ENCODE assay signal across 10 mouse cellular contexts in genomic region chr12:80063402-80064150, GRCm38 (mm10). TPM values are rescaled to one million over a fixed set of nuclear protein-coding genes. Genes with fewer than 3 reads are reported as not detected.
DNase-seq lines count a peak whose midpoint lies in the region; ATAC-seq and TF ChIP-seq lines count a peak whose summit lies in the region.
"Had no signal": no experiment of that assay in that cellular context is flagged by ENCODE, and none has a peak within 500 bp of the region (broad histone marks: within the 10 kb centered on the region; RNA-seq: fewer than 3 reads in every experiment).

No protein-coding gene starts in this region.

- H3K9me3 ChIP-seq in kidney, embryonic 15.5 days (replicated peaks): no peaks in the 10 kb centered on the region
- no peaks in the 10 kb centered on the region for H3K9me3 ChIP-seq in hindbrain, embryonic 10.5 days
- no peaks in the 10 kb centered on the region for H3K9me3 ChIP-seq in midbrain, embryonic 13.5 days
- H3K9me3 ChIP-seq: megakaryocyte, embryonic 14.5 days had no signal

- peak overlapping the region; percentile 93 for H3K27ac ChIP-seq in kidney, embryonic 15.5 days
- no peak overlapping the region for H3K27ac ChIP-seq in kidney, adult 2 months (ENCODE audit: insufficient read depth, low read depth, low read length)
- H3K27ac ChIP-seq in hindbrain, embryonic 10.5 days: peak overlapping the region; percentile 94
- H3K27ac ChIP-seq in midbrain, embryonic 13.5 days: peak overlapping the region; percentile 85

- H3K4me1 ChIP-seq in kidney, embryonic 15.5 days: peaks cover 54% of the 10 kb centered on the region
- peaks cover 17% of the 10 kb centered on the region for H3K4me1 ChIP-seq in kidney, adult 2 months (ENCODE audit: control insufficient read depth, insufficient read depth, low read length)
- peaks cover 69% of the 10 kb centered on the region for H3K4me1 ChIP-seq in hindbrain, embryonic 10.5 days (replicated peaks)
- H3K4me1 ChIP-seq in midbrain, embryonic 13.5 days (replicated peaks): peaks cover 58% of the 10 kb centered on the region

- DNase-seq in kidney, adult 2 months: no peak
- peak; percentile 30 for DNase-seq in hindbrain, embryonic 10.5 days (ENCODE audit: low spot score)
- DNase-seq in left cerebral cortex, postnatal 14 days (ENCODE audit: low spot score in 2 of 2): no peak
- no peak for DNase-seq in frontal cortex, postnatal 25 days (ENCODE audit: low spot score in 2 of 2)
- no peak for DNase-seq in gastrocnemius, postnatal 25 days
- DNase-seq: kidney, adult 11 months had no signal

- no peak for TF ChIP-seq CTCF in kidney, adult 2 months (conservative IDR thresholded peaks at IDR 0.05; ENCODE audit: insufficient read depth, insufficient read length, low read depth, low read length)

- TF ChIP-seq POLR2A in kidney, adult 2 months (IDR thresholded peaks at IDR 0.05; ENCODE audit: low read depth, low read length): no peak

- no peak for ATAC-seq in kidney, embryonic 15.5 days (replicated peaks; ENCODE audit: low FRiP score)
- ATAC-seq in common myeloid progenitor, adult 5-6 weeks (replicated peaks; ENCODE audit: low read depth, poor library complexity, severe bottlenecking): peak; percentile 26; the same call in 1 of the 2 replicates
- no peak for ATAC-seq in midbrain, embryonic 13.5 days

- H3K4me3 ChIP-seq in kidney, embryonic 15.5 days (replicated peaks): no peak overlapping the region
- no peak overlapping the region for H3K4me3 ChIP-seq in kidney, adult 2 months (ENCODE audit: insufficient read depth, low read depth, low read length)
- H3K4me3 ChIP-seq in hindbrain, embryonic 10.5 days: peak overlapping the region; percentile 24
- no peak overlapping the region for H3K4me3 ChIP-seq in midbrain, embryonic 13.5 days (replicated peaks)
- H3K4me3 ChIP-seq: megakaryocyte, embryonic 14.5 days had no signal

- H3K9ac ChIP-seq in kidney, embryonic 15.5 days: no peak overlapping the region
- H3K9ac ChIP-seq in midbrain, embryonic 13.5 days (replicated peaks): no peak overlapping the region

- H3K27me3 ChIP-seq in kidney, embryonic 15.5 days: no peaks in the 10 kb centered on the region
- no peaks in the 10 kb centered on the region for H3K27me3 ChIP-seq in kidney, adult 2 months (replicated peaks; ENCODE audit: control insufficient read depth, insufficient read depth, low read length)
- no peaks in the 10 kb centered on the region for H3K27me3 ChIP-seq in hindbrain, embryonic 10.5 days (ENCODE audit: insufficient read depth, poor library complexity, severe bottlenecking)
- no peaks in the 10 kb centered on the region for H3K27me3 ChIP-seq in midbrain, embryonic 13.5 days

- WGBS in kidney, embryonic 15.5 days: 46% methylated on average over 7 of the region's 7 CpGs
- WGBS in kidney, adult 2 months: 73% methylated on average over 7 of the region's 7 CpGs
- 19% methylated on average over 7 of the region's 7 CpGs for WGBS in hindbrain, embryonic 10.5 days
- 14% methylated on average over 7 of the region's 7 CpGs for WGBS in midbrain, embryonic 13.5 days

- H3K4me2 ChIP-seq in kidney, embryonic 15.5 days: no peak overlapping the region
- H3K4me2 ChIP-seq in midbrain, embryonic 13.5 days (replicated peaks): no peak overlapping the region; the same call in 1 of the 2 replicates

- no peaks in the 10 kb centered on the region for H3K36me3 ChIP-seq in kidney, embryonic 15.5 days
- H3K36me3 ChIP-seq in kidney, adult 2 months (ENCODE audit: control insufficient read depth, insufficient read depth, low read length): no peaks in the 10 kb centered on the region
- no peaks in the 10 kb centered on the region for H3K36me3 ChIP-seq in hindbrain, embryonic 10.5 days
- H3K36me3 ChIP-seq in midbrain, embryonic 13.5 days: no peaks in the 10 kb centered on the region

- intact Hi-C loops in left cerebral cortex, postnatal 14 days (cut with DNase I): loop anchor here (2.0 kb wide), 1 partner anchor 47 kb away; no protein-coding TSS in a partner anchor

RNA-seq across cellular contexts. Expression of gene Zfp36l1, which starts 49.2 kb away (rescaled TPM):
- polyA plus RNA-seq in kidney, embryonic 15.5 days (2015; fragmentation: Nextera tagmentation; extraction: Ambion mirVana): 136 and 154 TPM in 2 replicates
- polyA plus RNA-seq in kidney, adult 2 months (2012; rRNA removed): 109 and 111 TPM in 2 replicates
- total RNA-seq in common myeloid progenitor, adult 5-6 weeks (2017): 14.5 and 17.7 TPM in 2 replicates
- polyA plus RNA-seq in hindbrain, embryonic 10.5 days (2016; fragmentation: Nextera tagmentation; extraction: Ambion mirVana): 106 and 117 TPM in 2 replicates
- 51.7 and 60.1 TPM in 2 replicates for polyA plus RNA-seq in midbrain, embryonic 13.5 days (2015; fragmentation: Nextera tagmentation; extraction: Ambion mirVana)
- total RNA-seq in left cerebral cortex, postnatal 14 days (2021): 10 to 100 TPM; 36.3 to 39.5 TPM
- 10 to 100 TPM; 23.0 to 27.2 TPM for total RNA-seq in gastrocnemius, postnatal 25 days (2021)
